Mouse (Mus musculus) limb, embryonic 13.5 days (tissue): ENCODE measurements around the gene Gngt1. TPM values are rescaled to one million over a fixed set of nuclear protein-coding genes. Genes with fewer than 3 reads are reported as not detected.

Source experiments
- ATAC-seq: fragments of 200-750 bp; cut with Nextera tagmentation; 2 replicates; pipeline ENCODE4 v1.8.0; 2017; ENCODE audit warnings: low read depth, moderate number of reproducible peaks, moderate TSS enrichment; ENCODE audit not compliant: low FRiP score
- H3K27ac ChIP-seq: fragments of 300-500 bp; sonication (generic); 2 replicates; pipeline ENCODE4 v1.5.1; 2015; ENCODE audit warnings: inconsistent platforms, mild to moderate bottlenecking, moderate library complexity
- H3K27me3 ChIP-seq: fragments of 300-500 bp; sonication (generic); 2 replicates; pipeline ENCODE4 v1.6.1; 2015; ENCODE audit warnings: mild to moderate bottlenecking, inconsistent platforms
- H3K36me3 ChIP-seq: fragments of 300-500 bp; sonication (generic); 2 replicates; pipeline ENCODE4 v1.6.1; 2015; ENCODE audit warnings: inconsistent platforms, mild to moderate bottlenecking, moderate library complexity
- H3K4me1 ChIP-seq: fragments of 300-500 bp; sonication (generic); 2 replicates; pipeline ENCODE4 v1.6.1; 2015; ENCODE audit warnings: inconsistent platforms
- H3K4me2 ChIP-seq: fragments of 300-500 bp; sonication (generic); replicated peaks from 2 replicates; pipeline ENCODE4 v1.6.1; 2015; ENCODE audit warnings: inconsistent platforms, mild to moderate bottlenecking, moderate library complexity
- H3K4me3 ChIP-seq: fragments of 300-500 bp; sonication (generic); 2 replicates; pipeline ENCODE4 v1.5.1; 2015; ENCODE audit warnings: moderate library complexity, mild to moderate bottlenecking, inconsistent platforms
- H3K9ac ChIP-seq: fragments of 300-500 bp; sonication (generic); 2 replicates; pipeline ENCODE4 v1.6.1; 2015; ENCODE audit warnings: mild to moderate bottlenecking, inconsistent platforms
- H3K9me3 ChIP-seq: fragments of 300-500 bp; sonication (generic); 2 replicates; pipeline ENCODE4 v1.6.1; 2016; ENCODE audit warnings: inconsistent platforms
- WGBS: fragments of 180-500 bp; shearing (Covaris S2); methylation state at CpG from one replicate; pipeline ENCODE4 v1.1.7; 2015; 5-methylcytosine and 5-hydroxymethylcytosine counted together
- polyA plus RNA-seq: library from polyadenylated mRNA; unstranded; fragments of >200 nt; fragmentation: Nextera tagmentation; extraction: Ambion mirVana; gene quantifications from 2 replicates; pipeline ENCODE4 v1.2.1, GENCODE M21; 2015

Gngt1 gene
- polyA plus RNA-seq, 1 experiment from 2014 or later, result not detected

- Histone ChIP-seq H3K36me3 (no peaks in the 10 kb centered on the region), H3K4me2 (no peak overlapping the region), H3K9ac (no peak overlapping the region), H3K27me3 (no peaks in the 10 kb centered on the region), H3K4me3 (no peak overlapping the region), H3K9me3 (no peaks in the 10 kb centered on the region), H3K27ac (no peak overlapping the region), H3K4me1 (peaks cover 11% of the 10 kb centered on the region; the same call in 1 of the 2 replicates)
- WGBS, result 53% methylated on average over 2 of the region's 2 CpGs
- ATAC-seq, result no peak
Observed at GRCm38 (mm10) chr6:4008501-4009040, 15.0 kb downstream of the Gngt1 start.

DNA sequence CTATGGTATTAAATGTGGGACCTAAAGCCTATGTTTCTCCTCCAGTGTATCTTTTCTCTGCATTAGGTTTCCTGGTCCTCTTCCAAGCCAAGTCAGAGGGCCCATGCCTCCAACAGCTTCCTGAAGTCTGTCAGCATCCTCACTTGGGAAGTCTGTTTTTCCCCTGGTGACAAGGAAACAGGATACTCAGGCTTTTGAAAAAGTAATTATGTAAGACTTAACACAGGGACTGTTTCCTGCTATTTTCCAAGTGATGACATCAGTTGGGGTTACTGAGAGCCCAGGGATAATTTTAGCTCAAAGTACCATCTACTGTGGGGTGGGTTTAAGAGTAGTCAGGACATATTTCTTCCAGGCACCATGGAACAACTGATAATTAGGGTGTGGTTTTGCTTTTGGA, 16.0 kb downstream of the Gngt1 start:
- no peaks in the 10 kb centered on the region for H3K27me3 ChIP-seq
- H3K4me1 ChIP-seq, result peaks cover 4% of the 10 kb centered on the region; the same call in 1 of the 2 replicates
- H3K9me3 ChIP-seq, result no peaks in the 10 kb centered on the region
- no peak overlapping the region for H3K4me3 ChIP-seq
- no peak for ATAC-seq
- no peak overlapping the region for H3K4me2 ChIP-seq
- H3K36me3 ChIP-seq, result no peaks in the 10 kb centered on the region
- H3K27ac ChIP-seq, result no peak overlapping the region
- no peak overlapping the region for H3K9ac ChIP-seq

GRCm38 (mm10) chr6:4022645-4023044, 29.1 kb downstream of the Gngt1 start:
- Histone ChIP-seq H3K4me3 (no peak overlapping the region), H3K4me2 (no peak overlapping the region), H3K4me1 (no peaks in the 10 kb centered on the region), H3K27me3 (no peaks in the 10 kb centered on the region), H3K9me3 (no peaks in the 10 kb centered on the region), H3K9ac (no peak overlapping the region), H3K36me3 (no peaks in the 10 kb centered on the region), H3K27ac (no peak overlapping the region)
- no peak for ATAC-seq
- WGBS, result 53% methylated on average over 1 of the region's 1 CpGs

- Histone ChIP-seq H3K27ac (no peak overlapping the region), H3K4me1 (no peaks in the 10 kb centered on the region), H3K27me3 (no peaks in the 10 kb centered on the region), H3K36me3 (no peaks in the 10 kb centered on the region), H3K4me3 (no peak overlapping the region), H3K9ac (no peak overlapping the region), H3K9me3 (no peaks in the 10 kb centered on the region), H3K4me2 (no peak overlapping the region)
- no peak for ATAC-seq
- 49% methylated on average over 2 of the region's 2 CpGs for WGBS
Observed at GRCm38 (mm10) chr6:4026367-4026766, 32.8 kb downstream of the Gngt1 start.

- H3K4me3 ChIP-seq, result no peak overlapping the region
- WGBS, result 82% methylated on average over 3 of the region's 3 CpGs
- no peak overlapping the region for H3K27ac ChIP-seq
- no peaks in the 10 kb centered on the region for H3K4me1 ChIP-seq
- no peaks in the 10 kb centered on the region for H3K9me3 ChIP-seq
- no peak overlapping the region for H3K9ac ChIP-seq
- H3K4me2 ChIP-seq, result no peak overlapping the region
- no peak for ATAC-seq
- no peaks in the 10 kb centered on the region for H3K36me3 ChIP-seq
- no peaks in the 10 kb centered on the region for H3K27me3 ChIP-seq
Observed at GRCm38 (mm10) chr6:4030956-4031355, 37.4 kb downstream of the Gngt1 start.

DNA sequence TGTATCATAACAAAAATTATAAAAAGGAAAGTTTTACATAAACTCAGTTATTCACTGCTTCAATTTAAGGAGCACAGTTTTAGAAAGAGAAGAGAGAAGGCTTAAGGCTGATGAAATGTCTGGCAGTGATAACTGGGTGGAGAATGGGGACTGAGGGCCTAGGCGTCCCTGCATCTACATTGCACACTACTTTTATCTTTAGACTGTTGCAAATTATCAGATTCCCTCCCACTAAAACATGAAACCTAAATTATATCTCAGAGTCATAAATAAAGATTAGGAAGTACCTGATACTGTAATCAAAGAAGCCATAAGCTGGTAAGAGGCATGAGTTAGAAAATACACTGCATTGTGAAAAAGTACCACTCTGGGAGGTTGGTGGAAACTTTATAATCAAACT, 48.2 kb downstream of the Gngt1 start:
- Histone ChIP-seq H3K27ac (no peak overlapping the region), H3K4me2 (no peak overlapping the region), H3K4me3 (no peak overlapping the region), H3K36me3 (no peaks in the 10 kb centered on the region), H3K4me1 (no peaks in the 10 kb centered on the region), H3K27me3 (no peaks in the 10 kb centered on the region), H3K9ac (no peak overlapping the region), H3K9me3 (no peaks in the 10 kb centered on the region)
- 67% methylated on average over 1 of the region's 1 CpGs for WGBS
- no peak for ATAC-seq

Other genes with a start within 250 kb of the Gngt1 start
- 0.09 and 0.11 TPM in 2 replicates for gene Calcr, start 229.1 kb upstream of the Gngt1 start, polyA plus RNA-seq
- 1.2 and 1.5 TPM in 2 replicates for gene Tfpi2, start 4.9 kb upstream of the Gngt1 start, polyA plus RNA-seq
- 69.8 and 71.7 TPM in 2 replicates for gene Gng11, start 10.1 kb downstream of the Gngt1 start, polyA plus RNA-seq
- gene Bet1, start 93.2 kb downstream of the Gngt1 start, polyA plus RNA-seq, result 80.6 and 86.5 TPM in 2 replicates